Mouse (Mus musculus): ENCODE measurements around the gene Stub1. TPM values are rescaled to one million over a fixed set of nuclear protein-coding genes. Genes with fewer than 3 reads are reported as not detected.
A peak's percentile ranks its signal among the peaks of the same experiment; 100 is the strongest.

Gene Stub1
- polyA plus RNA-seq, 1 experiment from 2014 or later, result 325 TPM

DNA sequence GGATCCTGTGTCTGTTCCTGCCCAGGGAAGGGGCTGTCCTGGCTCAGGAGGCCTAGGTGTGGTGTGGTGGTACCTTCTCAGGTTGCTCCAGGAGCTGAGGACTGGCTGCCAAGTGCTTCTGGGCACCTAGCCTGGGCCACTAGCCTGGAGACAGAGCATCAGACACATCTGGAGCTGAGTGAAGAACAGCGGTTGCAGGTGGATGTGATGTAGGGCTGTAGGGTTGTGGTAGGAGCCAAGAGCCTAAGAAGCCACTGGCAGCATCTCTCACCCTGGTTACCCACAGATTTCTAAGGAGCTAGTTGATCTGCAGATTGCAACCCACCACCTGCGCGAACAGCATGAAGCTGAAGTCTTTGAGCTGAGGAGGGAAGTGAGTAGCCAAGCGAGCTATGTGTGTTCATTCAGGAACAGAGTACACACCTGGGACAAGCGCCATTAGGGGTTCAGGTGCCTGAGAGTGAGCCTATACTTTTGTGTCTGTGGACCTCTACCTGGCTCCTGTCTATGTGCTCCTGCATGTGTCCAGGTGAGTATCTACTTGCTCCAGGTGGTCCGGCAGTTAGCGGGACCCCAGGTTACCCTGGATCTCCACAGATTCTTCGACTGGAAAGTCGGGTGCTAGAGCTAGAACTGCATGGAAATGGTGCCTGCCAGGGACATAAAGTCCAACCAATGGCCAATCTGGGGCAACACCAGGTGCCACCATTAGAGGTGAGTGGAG is 46.3 kb downstream of the Stub1 start:
- peaks cover 46% of the 10 kb centered on the region for H3K36me3 ChIP-seq

DNA sequence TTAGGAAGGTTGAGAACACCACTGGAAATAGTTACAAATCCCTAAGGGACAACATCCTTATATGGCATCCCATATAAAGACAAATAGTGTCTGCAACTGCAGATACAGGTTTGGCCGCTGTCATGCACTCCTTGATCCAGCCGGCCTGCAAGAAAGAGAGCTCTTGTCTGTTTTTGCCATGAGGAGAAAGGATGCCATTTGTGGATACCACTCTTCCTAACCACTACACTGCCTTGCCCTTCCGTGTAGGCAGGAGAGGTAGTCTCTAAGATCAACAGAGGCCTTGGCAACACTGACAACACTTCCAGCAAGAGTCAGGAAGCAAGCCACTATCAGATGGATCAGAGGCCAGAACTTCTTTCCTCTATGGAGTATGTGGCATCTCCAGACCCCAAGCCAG is 46.9 kb downstream of the Stub1 start, which contains the start of gene Ccdc78:
Gene Ccdc78 (plus strand): TSS at position 301 of the 400 bp plus-strand sequence.
- H3K4me1 ChIP-seq (replicated peaks), result peaks cover 41% of the 10 kb centered on the region
- peak within 1 kb of the TSS; percentile 74 for H3K4me3 ChIP-seq
- peak within 1 kb of the TSS; percentile 91 for H3K27ac ChIP-seq
- 84% methylated on average over 3 of the region's 3 CpGs for WGBS
- peak within 1 kb of the TSS; percentile 88 for H3K9ac ChIP-seq
- peaks cover 53% of the 10 kb centered on the region for H3K36me3 ChIP-seq
- H3K27me3 ChIP-seq, result no peaks in the 10 kb centered on the region
- peak within 1 kb of the TSS; percentile 90 for H3K4me2 ChIP-seq
- no peak for ATAC-seq (ENCODE audit: low FRiP score)
- H3K9me3 ChIP-seq, result no peaks in the 10 kb centered on the region

More for the DNA sequence above, 46.3 kb downstream of the Stub1 start:
- Histone ChIP-seq H3K4me1 (replicated peaks) (peaks cover 46% of the 10 kb centered on the region), H3K27ac (no peak overlapping the region), H3K27me3 (no peaks in the 10 kb centered on the region), H3K9ac (0 out of 2 replicates have a peak overlapping the region, but pooled peaks have one; percentile 13), H3K4me2 (no peak overlapping the region), H3K4me3 (no peak overlapping the region), H3K9me3 (no peaks in the 10 kb centered on the region)
- no peak for ATAC-seq (ENCODE audit: low FRiP score)
- WGBS, result 94% methylated on average over 9 of the region's 9 CpGs

DNA sequence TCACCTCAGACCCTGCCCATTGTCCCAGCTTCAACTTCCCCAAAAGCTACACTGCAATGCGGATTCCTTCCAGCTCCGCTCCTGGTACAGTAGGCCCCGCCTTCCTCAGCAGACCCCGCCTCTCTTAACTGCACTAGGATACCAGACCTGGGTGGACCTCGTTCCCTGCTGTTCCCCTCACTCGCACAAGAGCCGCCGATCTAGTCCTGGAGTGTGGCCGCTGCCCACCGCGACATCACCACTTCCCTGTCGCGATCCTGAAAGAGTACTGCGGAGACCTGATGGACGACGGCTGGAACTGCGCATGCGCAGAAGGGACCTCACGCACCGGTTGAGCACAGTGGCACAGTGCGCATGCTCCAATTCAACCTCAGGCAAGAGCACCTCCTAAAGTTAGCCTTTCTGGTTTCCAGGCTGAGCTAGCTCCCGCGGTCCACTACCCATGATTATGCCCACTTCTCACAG is 47.9 kb downstream of the Stub1 start, which contains the start of gene Haghl:
Gene Haghl (minus strand): TSS at position 393 of the 465 bp plus-strand sequence.
- Histone ChIP-seq H3K36me3 (peaks cover 63% of the 10 kb centered on the region), H3K9ac (peak within 1 kb of the TSS; percentile 88), H3K27ac (peak within 1 kb of the TSS; percentile 91), H3K4me1 (replicated peaks) (peaks cover 32% of the 10 kb centered on the region), H3K4me2 (peak within 1 kb of the TSS; percentile 90), H3K27me3 (no peaks in the 10 kb centered on the region), H3K9me3 (no peaks in the 10 kb centered on the region), H3K4me3 (peak within 1 kb of the TSS; percentile 74)
- peak; percentile 82 for ATAC-seq (ENCODE audit: low FRiP score)
- WGBS, result under 1% methylated on average over 23 of the region's 23 CpGs

DNA sequence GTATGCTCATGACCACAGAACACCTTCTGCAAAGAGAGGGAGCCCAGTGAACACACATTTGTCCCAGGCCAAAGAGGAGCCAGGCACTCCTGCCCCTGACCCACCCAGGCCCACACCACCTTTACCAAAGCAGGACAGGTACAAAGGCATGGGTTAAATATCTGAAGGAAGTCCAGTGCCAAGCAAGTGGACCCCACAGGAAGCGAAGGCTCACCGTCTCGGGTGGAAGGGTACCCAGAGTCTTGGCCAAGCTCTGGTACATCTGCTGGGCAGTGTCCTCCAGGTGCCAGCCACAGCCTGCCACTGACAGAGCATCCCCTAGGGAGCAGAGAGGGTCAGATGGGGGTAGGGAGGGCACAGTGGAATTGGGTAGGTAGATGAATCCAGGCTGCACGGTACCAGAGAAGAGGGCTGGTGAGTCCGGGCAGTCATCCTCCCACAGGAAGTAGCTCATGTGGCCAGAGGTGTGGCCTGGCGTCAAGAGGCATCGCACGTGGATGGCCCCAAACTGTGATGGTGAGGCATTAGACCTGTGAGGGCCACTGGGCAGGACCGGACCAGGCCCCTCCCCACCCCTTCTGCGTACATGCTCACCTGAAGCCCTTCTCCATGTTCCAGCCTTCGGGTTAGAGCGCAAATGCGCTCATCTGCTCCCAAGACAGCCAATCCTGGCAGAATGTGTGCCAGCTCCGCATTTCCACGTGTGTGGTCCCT is 49.2 kb downstream of the Stub1 start:
- Histone ChIP-seq H3K27me3 (no peaks in the 10 kb centered on the region), H3K4me3 (peak overlapping the region; percentile 74), H3K4me2 (peak overlapping the region; percentile 90), H3K27ac (peak overlapping the region; percentile 91; the same call in 1 of the 2 replicates), H3K9me3 (no peaks in the 10 kb centered on the region), H3K9ac (peak overlapping the region; percentile 88), H3K4me1 (replicated peaks) (peaks cover 31% of the 10 kb centered on the region), H3K36me3 (peaks cover 62% of the 10 kb centered on the region)
- 86% methylated on average over 15 of the region's 15 CpGs for WGBS
- ATAC-seq (ENCODE audit: low FRiP score), result no peak

DNA sequence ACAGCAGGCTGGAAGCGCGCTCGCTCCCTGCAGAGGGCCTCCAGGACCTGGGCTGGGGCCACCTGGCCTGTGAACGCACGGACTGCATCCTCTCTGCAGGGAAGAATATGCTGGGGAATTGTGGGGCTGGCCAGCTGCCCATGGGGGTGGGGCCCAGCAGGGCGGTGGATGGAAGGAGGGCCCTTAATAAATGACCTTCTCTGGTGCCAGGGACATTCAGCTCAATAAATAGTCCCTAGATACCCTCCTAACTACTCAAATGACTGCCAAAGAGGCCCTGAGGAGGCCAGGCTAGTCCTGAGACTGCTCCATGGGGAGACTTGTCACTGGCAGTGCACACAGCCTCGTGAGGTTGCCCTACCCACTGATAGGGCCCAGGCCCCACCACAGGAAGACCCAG is 50.1 kb downstream of the Stub1 start:
- Histone ChIP-seq H3K4me3 (0 out of 2 replicates have a peak overlapping the region, but pooled peaks have one; percentile 74), H3K4me1 (replicated peaks) (peaks cover 31% of the 10 kb centered on the region), H3K4me2 (0 out of 2 replicates have a peak overlapping the region, but pooled peaks have one; percentile 13), H3K27me3 (no peaks in the 10 kb centered on the region), H3K36me3 (peaks cover 65% of the 10 kb centered on the region), H3K27ac (no peak overlapping the region), H3K9me3 (no peaks in the 10 kb centered on the region), H3K9ac (peak overlapping the region; percentile 88)
- no peak for ATAC-seq (ENCODE audit: low FRiP score)
- 66% methylated on average over 7 of the region's 7 CpGs for WGBS

DNA sequence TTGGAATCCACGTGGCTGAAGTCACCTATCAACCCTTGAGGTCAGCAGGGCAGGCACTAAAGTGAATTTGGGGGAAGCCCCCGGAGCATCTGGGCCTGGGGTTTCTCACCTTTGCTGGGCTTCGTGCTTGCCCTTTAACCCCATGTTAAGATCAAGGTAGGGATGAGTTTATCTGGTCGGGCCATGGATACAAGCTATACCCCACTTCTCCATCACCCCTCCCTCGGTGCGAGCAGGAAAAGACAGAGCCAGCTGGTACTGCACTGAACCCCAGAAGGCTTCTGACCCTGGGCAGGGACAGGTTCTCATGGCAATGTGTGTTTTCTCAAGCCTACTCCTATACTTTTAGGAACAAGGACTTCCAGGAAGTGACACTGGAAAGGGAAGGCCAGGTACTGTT is 51.9 kb downstream of the Stub1 start:
- Histone ChIP-seq H3K4me1 (replicated peaks) (peaks cover 31% of the 10 kb centered on the region), H3K4me3 (no peak overlapping the region), H3K27ac (no peak overlapping the region), H3K9ac (no peak overlapping the region), H3K4me2 (no peak overlapping the region), H3K27me3 (no peaks in the 10 kb centered on the region), H3K36me3 (peaks cover 71% of the 10 kb centered on the region), H3K9me3 (no peaks in the 10 kb centered on the region)
- WGBS, result 87% methylated on average over 6 of the region's 6 CpGs
- ATAC-seq (ENCODE audit: low FRiP score), result no peak

Small RNAs within 50 kb of the gene (microRNA-seq; reads per million reads assigned to microRNA genes)
- gene Mir3082 (not detected), gene Mir6966 (not detected)

Other genes starting within 250 kb of the Stub1 start
- 1.6 TPM in 2 replicates for gene Gng13, start 116.2 kb downstream of the Stub1 start, polyA plus RNA-seq (2015; fragmentation: Nextera tagmentation; extraction: Ambion mirVana)
- 7.9 and 8.5 TPM in 2 replicates for gene Chtf18, start 106.0 kb downstream of the Stub1 start, polyA plus RNA-seq (2015; fragmentation: Nextera tagmentation; extraction: Ambion mirVana)
- gene Rpusd1, start 105.7 kb downstream of the Stub1 start, polyA plus RNA-seq (2015; fragmentation: Nextera tagmentation; extraction: Ambion mirVana), result 23.4 and 24.2 TPM in 2 replicates
- not detected in 2 replicates for gene Mslnl, start 97.4 kb downstream of the Stub1 start, polyA plus RNA-seq (2015; fragmentation: Nextera tagmentation; extraction: Ambion mirVana)
- 0.34 TPM in 1 of 2 replicates, not detected in the other for gene Msln, start 79.0 kb downstream of the Stub1 start, polyA plus RNA-seq (2015; fragmentation: Nextera tagmentation; extraction: Ambion mirVana)
- gene Narfl, start 59.6 kb downstream of the Stub1 start, polyA plus RNA-seq (2015; fragmentation: Nextera tagmentation; extraction: Ambion mirVana), result 27.8 and 28.0 TPM in 2 replicates
- gene Haghl, start 47.7 kb downstream of the Stub1 start, polyA plus RNA-seq (2015; fragmentation: Nextera tagmentation; extraction: Ambion mirVana), result 125 and 138 TPM in 2 replicates
- gene Ccdc78, start 46.8 kb downstream of the Stub1 start, polyA plus RNA-seq (2015; fragmentation: Nextera tagmentation; extraction: Ambion mirVana), result 0.16 and 0.36 TPM in 2 replicates
- 86.6 and 86.8 TPM in 2 replicates for gene Fam173a, start 40.5 kb downstream of the Stub1 start, polyA plus RNA-seq (2015; fragmentation: Nextera tagmentation; extraction: Ambion mirVana)
- gene AC134908.4, start 37.7 kb downstream of the Stub1 start, polyA plus RNA-seq (2015; fragmentation: Nextera tagmentation; extraction: Ambion mirVana), result 0.60 TPM in 1 of 2 replicates, not detected in the other
- 45.4 and 57.6 TPM in 2 replicates for gene Metrn, start 36.3 kb downstream of the Stub1 start, polyA plus RNA-seq (2015; fragmentation: Nextera tagmentation; extraction: Ambion mirVana)
- gene Fbxl16, start 24.3 kb downstream of the Stub1 start, polyA plus RNA-seq (2015; fragmentation: Nextera tagmentation; extraction: Ambion mirVana), result 29.1 and 32.4 TPM in 2 replicates
- gene Wdr24, start 9.8 kb downstream of the Stub1 start, polyA plus RNA-seq (2015; fragmentation: Nextera tagmentation; extraction: Ambion mirVana), result 26.6 and 30.7 TPM in 2 replicates
- gene Jmjd8, start 4.5 kb downstream of the Stub1 start, polyA plus RNA-seq (2015; fragmentation: Nextera tagmentation; extraction: Ambion mirVana), result 62.9 and 64.2 TPM in 2 replicates
- gene Rhbdl1, start 3.9 kb upstream of the Stub1 start, polyA plus RNA-seq (2015; fragmentation: Nextera tagmentation; extraction: Ambion mirVana), result 24.2 and 25.5 TPM in 2 replicates
- 8.1 and 8.5 TPM in 2 replicates for gene Gm20683, start 8.4 kb upstream of the Stub1 start, polyA plus RNA-seq (2015; fragmentation: Nextera tagmentation; extraction: Ambion mirVana)
- 14.5 and 15.9 TPM in 2 replicates for gene Rhot2, start 11.4 kb upstream of the Stub1 start, polyA plus RNA-seq (2015; fragmentation: Nextera tagmentation; extraction: Ambion mirVana)
- gene Wdr90, start 28.1 kb upstream of the Stub1 start, polyA plus RNA-seq (2015; fragmentation: Nextera tagmentation; extraction: Ambion mirVana), result 19.4 and 19.8 TPM in 2 replicates
- 11.4 and 11.7 TPM in 2 replicates for gene Mcrip2, start 35.4 kb upstream of the Stub1 start, polyA plus RNA-seq (2015; fragmentation: Nextera tagmentation; extraction: Ambion mirVana)
- gene Mettl26, start 41.7 kb upstream of the Stub1 start, polyA plus RNA-seq (2015; fragmentation: Nextera tagmentation; extraction: Ambion mirVana), result 63.0 and 65.7 TPM in 2 replicates
- gene Wfikkn1, start 47.5 kb upstream of the Stub1 start, polyA plus RNA-seq (2015; fragmentation: Nextera tagmentation; extraction: Ambion mirVana), result 0.45 and 0.63 TPM in 2 replicates
- gene Rab40c, start 86.3 kb upstream of the Stub1 start, polyA plus RNA-seq (2015; fragmentation: Nextera tagmentation; extraction: Ambion mirVana), result 45.5 and 48.7 TPM in 2 replicates
- 57.1 and 58.9 TPM in 2 replicates for gene Pigq, start 111.5 kb upstream of the Stub1 start, polyA plus RNA-seq (2015; fragmentation: Nextera tagmentation; extraction: Ambion mirVana)
- gene Nhlrc4, start 111.6 kb upstream of the Stub1 start, polyA plus RNA-seq (2015; fragmentation: Nextera tagmentation; extraction: Ambion mirVana), result 0.09 TPM in 1 of 2 replicates, not detected in the other
- gene A930017K11Rik, start 119.2 kb upstream of the Stub1 start, polyA plus RNA-seq (2015; fragmentation: Nextera tagmentation; extraction: Ambion mirVana), result 0.56 and 0.77 TPM in 2 replicates
- gene Capn15, start 152.4 kb upstream of the Stub1 start, polyA plus RNA-seq (2015; fragmentation: Nextera tagmentation; extraction: Ambion mirVana), result 20.4 and 21.6 TPM in 2 replicates
- gene Rab11fip3, start 236.2 kb upstream of the Stub1 start, polyA plus RNA-seq (2015; fragmentation: Nextera tagmentation; extraction: Ambion mirVana), result 28.7 and 29.5 TPM in 2 replicates

All from hindbrain, embryonic 13.5 days (tissue).